Mouse (Mus musculus) right cerebral cortex, postnatal 4 days (tissue): ENCODE data around the gene Hspa1l.
A peak's percentile ranks its signal among the peaks of the same experiment; 100 is the strongest.

Experiments
- DNase-seq: peaks from one replicate; pipeline ENCODE4 v3.0.0-alpha.2; 2022

Gene Hspa1l

GRCm38 (mm10) chr17:35027277-35028068, 55.0 kb downstream of the Hspa1l start, which contains the start of gene Sapcd1:
TSS of gene Sapcd1 (minus strand) at chr17:35028016.
- peak; percentile 57 for DNase-seq

- DNase-seq = no peak
Measured at GRCm38 (mm10) chr17:35028315-35028714, 55.8 kb downstream of the Hspa1l start.
